Mouse (Mus musculus): ENCODE measurements around the gene Kcns1.

DNA sequence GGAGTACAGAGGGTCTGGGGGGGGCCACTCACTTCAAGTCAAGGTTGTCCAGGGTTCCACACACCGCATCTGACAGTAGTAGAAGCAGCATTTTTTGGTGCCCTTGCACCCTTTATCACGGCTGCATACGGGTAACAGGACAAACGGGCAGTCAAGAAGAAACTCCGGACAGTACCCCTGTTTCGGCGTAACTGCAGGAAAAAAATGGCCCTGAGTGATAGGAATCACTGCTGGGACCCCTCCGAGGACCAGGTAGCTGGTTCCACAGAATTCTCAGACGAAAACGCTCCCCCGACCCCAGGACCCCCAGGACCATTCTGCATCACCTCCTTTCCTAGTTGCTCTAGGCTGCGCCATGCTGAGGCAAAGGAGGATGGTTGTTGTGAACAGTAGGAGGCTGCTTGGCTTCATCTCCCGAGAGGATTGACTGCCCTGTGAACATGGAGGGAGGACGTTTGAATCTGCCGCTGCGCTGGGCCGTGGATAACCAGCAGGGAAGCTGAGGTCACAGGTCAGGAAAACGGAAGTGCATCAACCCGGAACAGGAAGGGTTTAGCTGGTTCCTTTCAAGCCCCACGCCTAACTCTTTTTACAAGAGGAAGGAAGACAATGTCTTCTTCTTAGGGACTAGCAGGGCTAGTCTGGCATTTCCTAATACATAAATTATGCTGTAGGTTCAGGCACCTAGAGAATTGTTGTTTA lies 28.9 kb upstream of the Kcns1 start, which contains the start of gene Wfdc15a:
- TF ChIP-seq POLR2A (IDR thresholded peaks at IDR 0.05; ENCODE audit: low read depth, low read length) = no peak
- TF ChIP-seq ELF1 (IDR thresholded peaks at IDR 0.05; ENCODE audit: low read depth, low read length) = no peak
- TF ChIP-seq CTCF (conservative IDR thresholded peaks at IDR 0.05 in 1 of 2, IDR thresholded peaks at IDR 0.05 in 1 of 2; ENCODE audit: low read depth in 2 of 2, low read length in 2 of 2) = no peak
